Mouse (Mus musculus) E14TG2a.4 (cell line): ENCODE measurements around the gene Sipa1l1.

Source experiments
- CTCF ChIP-seq: conservative IDR thresholded peaks from 2 replicates; pipeline ENCODE4 v1.5.1; 2014; ENCODE audit warnings: low read length
- NANOG ChIP-seq: IDR thresholded peaks from 2 replicates; pipeline ENCODE4 v1.6.1; 2014; ENCODE audit warnings: borderline replicate concordance, low read length, mixed read lengths
- POU5F1 ChIP-seq: IDR thresholded peaks from 2 replicates; pipeline ENCODE4 v1.6.1; 2014; ENCODE audit warnings: low read length, borderline replicate concordance

GRCm38 (mm10) chr12:82400783-82401182, 231.7 kb downstream of the Sipa1l1 start:
- no peak for TF ChIP-seq CTCF
- no peak for TF ChIP-seq NANOG
- no peak for TF ChIP-seq POU5F1
